Mouse (Mus musculus) ovary, postnatal 36 days (tissue): ENCODE data around the gene Aaed1.
"Not testable (repeated sequence)": the region's sequence is repeated elsewhere in the genome, so short reads cannot be mapped to it uniquely, and the experiment has no call there.

Experiments used
- DNase-seq: peaks from one replicate; pipeline ENCODE4 v3.0.0; 2022; ENCODE audit warnings: low spot score, mixed read lengths

Aaed1 gene

GRCm38 (mm10) chr13:64307508-64307907 lies 5.0 kb downstream of the Aaed1 start:
- DNase-seq = no peak

DNA sequence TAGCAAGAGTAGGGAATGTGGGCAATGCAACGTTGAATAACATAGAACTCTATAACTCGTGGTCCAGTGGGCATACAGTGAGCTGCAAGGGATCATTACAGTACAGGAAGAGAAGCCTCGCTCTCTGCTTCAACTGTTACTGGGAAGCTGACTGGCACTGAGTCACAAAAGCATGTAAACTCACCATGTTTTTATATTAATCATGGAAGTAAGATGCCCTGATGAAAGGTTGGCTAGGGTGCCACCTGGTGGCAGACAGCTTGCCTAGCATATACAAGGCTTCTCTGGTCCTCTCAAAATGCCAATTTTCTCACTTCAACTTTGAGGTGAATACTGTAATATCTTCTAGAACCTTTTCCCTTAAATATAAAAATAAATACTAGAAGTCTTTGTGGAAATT lies 6.4 kb downstream of the Aaed1 start:
- peak; percentile 51 for DNase-seq

GRCm38 (mm10) chr13:64299069-64299468 lies 13.4 kb downstream of the Aaed1 start:
- DNase-seq = no peak

- no peak for DNase-seq
These were observed 25.7 kb downstream of the Aaed1 start for GRCm38 (mm10) chr13:64286791-64287190.

GRCm38 (mm10) chr13:64286321-64286720 lies 26.2 kb downstream of the Aaed1 start:
- no peak for DNase-seq

GRCm38 (mm10) chr13:64284676-64285075 lies 27.8 kb downstream of the Aaed1 start:
- no peak for DNase-seq

DNA sequence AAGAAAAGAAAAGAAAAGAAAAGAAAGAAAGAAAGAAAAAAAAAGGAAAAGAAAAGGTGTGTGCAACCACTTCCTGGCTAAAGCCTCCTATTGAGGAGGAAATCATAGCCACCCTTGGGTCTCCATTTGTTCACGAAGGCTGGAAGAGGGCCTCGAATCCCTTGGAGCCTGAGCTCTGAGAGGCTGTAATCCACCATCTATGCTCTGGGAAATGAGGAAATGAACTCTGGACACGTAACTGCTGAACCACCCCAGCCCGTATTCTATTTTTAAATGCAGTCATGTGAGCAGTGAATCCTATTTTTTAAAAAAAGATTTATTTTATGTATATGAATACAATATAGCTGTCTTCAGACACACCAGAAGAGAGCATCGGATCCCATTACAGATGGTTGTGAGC lies 31.6 kb downstream of the Aaed1 start:
- DNase-seq = no peak

GRCm38 (mm10) chr13:64275754-64276127 lies 36.8 kb downstream of the Aaed1 start:
- DNase-seq = no peak

- peak; percentile 75 for DNase-seq
These were observed 37.4 kb downstream of the Aaed1 start, which contains the start of gene Cdc14b for GRCm38 (mm10) chr13:64274879-64275753. Gene Cdc14b (minus strand): TSS chr13:64275290.

DNA sequence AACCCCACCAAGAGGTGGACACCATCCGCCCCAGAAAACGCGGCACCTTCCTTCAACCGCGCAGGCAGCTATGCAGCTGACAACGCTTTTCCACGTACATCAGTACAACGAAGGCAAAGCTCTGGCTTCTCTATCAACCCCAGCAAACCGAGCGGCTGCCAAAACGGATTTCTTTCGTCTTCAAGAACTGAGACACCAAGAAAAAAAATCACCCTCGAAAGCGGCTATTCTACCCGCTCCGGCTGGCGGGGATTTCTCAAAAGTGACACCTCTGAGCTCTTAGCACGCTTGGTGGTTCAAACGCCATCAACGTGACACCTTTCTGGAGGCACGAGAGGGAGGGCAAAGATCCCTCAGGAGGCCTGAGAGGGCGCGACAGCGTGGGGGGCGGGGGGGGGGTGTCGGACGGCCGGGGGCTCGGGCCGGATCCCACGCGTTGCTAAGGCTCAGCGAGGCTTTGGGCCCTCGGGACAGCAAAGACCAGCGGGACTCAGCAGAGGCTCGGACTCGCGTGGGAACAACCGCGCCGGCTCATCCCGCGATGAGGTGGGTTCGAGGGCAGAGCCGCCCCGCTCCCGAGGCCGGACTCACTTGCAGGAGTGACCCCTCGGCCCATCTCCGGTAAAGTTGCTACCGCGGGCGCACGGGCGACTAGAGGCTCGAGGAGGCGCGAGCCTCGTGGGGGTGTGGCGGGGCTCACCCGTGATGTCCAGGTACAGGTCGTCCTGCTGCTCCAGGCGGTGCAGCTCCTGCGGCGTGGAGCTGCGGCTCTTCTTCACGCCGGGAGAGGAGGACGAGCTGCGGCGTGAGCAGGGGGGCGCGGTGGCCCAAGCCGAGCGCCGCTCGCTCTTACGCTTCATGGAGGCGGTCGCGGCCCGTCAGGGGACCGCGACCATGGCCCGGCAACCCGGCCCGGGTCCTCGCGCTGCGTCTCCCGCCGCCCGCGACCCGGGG lies 38.3 kb downstream of the Aaed1 start:
- peak; percentile 38 for DNase-seq

DNA sequence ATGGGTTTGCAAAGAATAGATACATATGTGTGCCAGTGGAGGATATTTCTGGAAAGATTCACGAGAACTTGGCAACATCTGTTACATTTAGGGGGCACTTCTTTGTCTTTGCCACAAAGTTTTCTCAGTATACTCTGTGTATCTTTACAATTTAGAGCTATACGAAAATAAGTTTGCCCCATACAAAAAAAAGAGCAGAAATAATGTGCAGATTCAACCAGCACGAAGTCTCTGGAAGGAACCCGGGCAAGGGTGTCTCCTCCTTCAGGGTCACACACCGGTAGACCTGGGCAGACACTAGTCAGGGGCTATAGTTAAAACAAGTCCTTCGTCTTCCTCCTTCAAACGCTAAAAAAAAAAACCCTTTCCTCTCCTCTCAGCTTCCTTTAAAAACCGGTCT lies 39.2 kb downstream of the Aaed1 start:
- no peak for DNase-seq

- no peak for DNase-seq
These were observed 44.1 kb downstream of the Aaed1 start for GRCm38 (mm10) chr13:64268384-64268783.

DNA sequence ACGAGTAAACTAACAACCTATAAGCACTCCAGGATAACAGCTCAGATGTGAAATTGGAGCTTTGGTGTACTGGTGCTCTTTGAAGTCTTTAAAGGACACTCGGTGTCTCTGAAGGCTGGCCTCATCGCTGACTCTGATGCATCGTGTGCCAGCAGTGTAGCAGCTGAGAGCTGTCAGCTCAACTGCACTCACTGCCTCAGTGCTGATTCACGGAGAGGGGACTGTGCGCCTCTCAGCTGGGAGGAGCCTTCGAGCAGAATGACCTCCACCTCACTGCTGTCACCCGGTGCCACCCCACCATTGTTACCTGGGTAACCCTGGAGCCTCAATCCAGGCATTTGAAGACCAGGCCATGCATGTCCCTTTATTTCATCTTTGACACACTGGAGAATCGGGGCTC lies 45.4 kb downstream of the Aaed1 start:
- DNase-seq = no peak

DNA sequence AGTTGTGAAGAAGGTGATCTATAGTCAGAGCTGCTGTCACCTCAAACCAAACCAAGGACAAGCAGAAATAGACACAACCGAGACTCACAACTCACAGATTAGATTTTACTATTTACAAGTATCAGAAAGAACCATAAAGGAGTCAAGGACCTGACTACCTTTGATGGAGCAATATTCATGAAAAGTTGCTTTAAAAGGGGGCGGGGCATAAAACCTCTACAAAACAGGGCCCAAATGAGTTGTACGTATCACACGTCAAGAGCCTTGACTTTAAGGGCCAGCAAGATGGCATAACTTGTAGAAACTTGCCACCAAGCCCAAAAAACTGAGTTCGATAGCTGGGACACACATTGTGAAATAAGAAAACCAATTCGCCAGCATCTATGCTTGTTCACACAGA lies 47.9 kb downstream of the Aaed1 start:
- no peak for DNase-seq

- DNase-seq = no peak
These were observed 52.6 kb downstream of the Aaed1 start for GRCm38 (mm10) chr13:64259903-64260302.

GRCm38 (mm10) chr13:64258516-64258821 lies 54.0 kb downstream of the Aaed1 start:
- DNase-seq = no peak

GRCm38 (mm10) chr13:64257814-64258515 lies 54.5 kb downstream of the Aaed1 start:
- DNase-seq = no peak

GRCm38 (mm10) chr13:64257010-64257813 lies 55.3 kb downstream of the Aaed1 start:
- DNase-seq = no peak

- not testable (repeated sequence) for DNase-seq
These were observed 58.3 kb downstream of the Aaed1 start for GRCm38 (mm10) chr13:64254185-64254584.

DNA sequence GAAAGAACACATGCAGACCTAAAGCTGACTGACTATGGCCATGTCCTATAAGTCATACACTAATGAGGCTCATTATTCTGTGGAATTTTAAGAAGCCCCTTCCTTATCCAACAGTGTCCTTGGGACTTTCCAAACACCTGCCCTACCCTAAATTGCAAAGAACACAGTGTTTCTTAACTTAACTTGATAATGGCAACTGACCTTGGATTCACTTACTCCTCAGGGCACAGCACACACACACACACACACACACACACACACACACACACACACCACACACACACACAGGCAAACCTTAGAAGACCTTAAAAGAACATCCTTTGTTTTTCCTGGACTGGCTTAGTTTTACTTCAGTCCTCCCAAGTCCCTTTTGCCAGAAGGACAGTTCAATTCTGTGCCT lies 58.8 kb downstream of the Aaed1 start:
- DNase-seq = no peak

GRCm38 (mm10) chr13:64252147-64252546 lies 60.4 kb downstream of the Aaed1 start:
- DNase-seq = no peak

GRCm38 (mm10) chr13:64250363-64250762 lies 62.1 kb downstream of the Aaed1 start:
- DNase-seq = no peak
